Mouse (Mus musculus) embryonic facial prominence, embryonic 15.5 days (tissue): ENCODE results near the gene Adam11. TPM values are rescaled to one million over a fixed set of nuclear protein-coding genes. Genes with fewer than 3 reads are reported as not detected.

ENCODE experiments used
- ATAC-seq: fragments of 200-750 bp; cut with Nextera tagmentation; 2 replicates; pipeline ENCODE4 v1.8.0; 2017; ENCODE audit warnings: low read depth, moderate TSS enrichment; ENCODE audit not compliant: insufficient number of reproducible peaks, low FRiP score, low TSS enrichment
- H3K27ac ChIP-seq: fragments of 300-500 bp; sonication (generic); replicated peaks from 2 replicates; pipeline ENCODE4 v1.5.1; 2015; ENCODE audit warnings: mild to moderate bottlenecking, inconsistent platforms
- H3K27me3 ChIP-seq: fragments of 300-500 bp; sonication (generic); 2 replicates; pipeline ENCODE4 v1.6.1; 2015; ENCODE audit warnings: inconsistent platforms
- H3K36me3 ChIP-seq: fragments of 300-500 bp; sonication (generic); 2 replicates; pipeline ENCODE4 v1.6.1; 2015; ENCODE audit warnings: mild to moderate bottlenecking, inconsistent platforms
- H3K4me1 ChIP-seq: fragments of 300-500 bp; sonication (generic); 2 replicates; pipeline ENCODE4 v1.6.1; 2015; ENCODE audit warnings: inconsistent platforms
- H3K4me2 ChIP-seq: fragments of 300-500 bp; sonication (generic); replicated peaks from 2 replicates; pipeline ENCODE4 v1.6.1; 2015; ENCODE audit warnings: mild to moderate bottlenecking, inconsistent platforms
- H3K4me3 ChIP-seq: fragments of 300-500 bp; sonication (generic); replicated peaks from 2 replicates; pipeline ENCODE4 v1.5.1; 2015; ENCODE audit warnings: mild to moderate bottlenecking, inconsistent platforms
- H3K9ac ChIP-seq: fragments of 300-500 bp; sonication (generic); 2 replicates; pipeline ENCODE4 v1.6.1; 2015; ENCODE audit warnings: inconsistent platforms
- H3K9me3 ChIP-seq: fragments of 300-500 bp; sonication (generic); replicated peaks from 2 replicates; pipeline ENCODE4 v1.6.1; 2016; ENCODE audit warnings: inconsistent platforms
- WGBS: fragments of 180-500 bp; shearing (Covaris S2); methylation state at CpG from one replicate; pipeline ENCODE4 v1.1.7; 2015; 5-methylcytosine and 5-hydroxymethylcytosine counted together
- polyA plus RNA-seq: library from polyadenylated mRNA; unstranded; fragments of >200 nt; fragmentation: Nextera tagmentation; extraction: Ambion mirVana; gene quantifications from 2 replicates; pipeline ENCODE4 v1.2.1, GENCODE M21; 2015

Gene Adam11
- polyA plus RNA-seq, 1 experiment from 2014 or later = 7.1 TPM

DNA sequence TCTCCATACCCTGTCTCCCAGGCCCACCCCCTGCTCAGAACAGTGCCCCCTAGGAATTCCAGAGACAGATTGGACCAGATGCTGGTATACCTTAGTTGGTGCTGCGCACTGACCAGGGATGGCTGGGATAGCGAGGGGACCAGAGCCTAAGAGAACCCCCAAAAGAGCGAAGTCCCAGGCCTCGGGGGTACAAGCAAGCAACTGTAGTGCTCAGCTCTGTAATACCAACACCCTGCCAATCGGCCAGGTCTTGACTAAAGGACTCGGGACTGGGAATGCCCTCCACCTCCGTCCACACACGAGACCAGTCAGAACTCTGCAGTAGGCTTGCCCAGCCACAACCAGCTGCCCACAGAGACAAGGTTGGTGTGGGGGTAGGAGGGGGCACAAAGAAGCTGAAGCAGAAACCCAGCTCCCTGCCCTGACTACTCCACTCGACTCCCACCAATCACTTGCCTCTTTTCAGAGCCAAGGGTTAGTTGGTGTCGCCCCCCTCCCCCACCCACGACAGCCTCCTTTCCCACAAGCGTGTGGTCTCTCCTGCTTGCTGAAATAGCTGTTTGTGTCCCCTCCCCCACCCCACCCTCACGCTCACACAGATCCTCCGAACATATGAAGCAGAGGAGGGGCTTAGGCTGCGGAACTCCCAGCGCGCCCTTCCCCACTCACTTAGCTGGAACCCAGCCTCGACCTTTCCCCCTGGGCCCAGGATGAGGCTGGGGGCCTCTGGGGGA, 7.5 kb upstream of the Adam11 start:
- H3K27ac ChIP-seq = peak overlapping the region; percentile 9; the same call in 1 of the 2 replicates

GRCm38 (mm10) chr11:102754416-102754815, 6.8 kb upstream of the Adam11 start:
- Histone ChIP-seq H3K27ac (0 out of 2 replicates have a peak overlapping the region, but pooled peaks have one; percentile 9), H3K9ac (no peak overlapping the region), H3K9me3 (no peaks in the 10 kb centered on the region), H3K27me3 (no peaks in the 10 kb centered on the region), H3K4me2 (peak overlapping the region; percentile 42), H3K36me3 (no peaks in the 10 kb centered on the region), H3K4me1 (peaks cover 21% of the 10 kb centered on the region), H3K4me3 (peak overlapping the region; percentile 16; the same call in 1 of the 2 replicates)
- ATAC-seq = no peak
- 18% methylated on average over 4 of the region's 4 CpGs for WGBS

More for the DNA sequence above, 7.5 kb upstream of the Adam11 start:
- no peaks in the 10 kb centered on the region for H3K27me3 ChIP-seq
- H3K4me1 ChIP-seq = peaks cover 21% of the 10 kb centered on the region
- no peaks in the 10 kb centered on the region for H3K36me3 ChIP-seq
- H3K4me3 ChIP-seq = peak overlapping the region; percentile 16; the same call in 1 of the 2 replicates
- H3K9me3 ChIP-seq = no peaks in the 10 kb centered on the region
- peak; percentile 51; the same call in 1 of the 2 replicates for ATAC-seq
- no peak overlapping the region for H3K9ac ChIP-seq
- 33% methylated on average over 18 of the region's 18 CpGs for WGBS
- H3K4me2 ChIP-seq = peak overlapping the region; percentile 42

DNA sequence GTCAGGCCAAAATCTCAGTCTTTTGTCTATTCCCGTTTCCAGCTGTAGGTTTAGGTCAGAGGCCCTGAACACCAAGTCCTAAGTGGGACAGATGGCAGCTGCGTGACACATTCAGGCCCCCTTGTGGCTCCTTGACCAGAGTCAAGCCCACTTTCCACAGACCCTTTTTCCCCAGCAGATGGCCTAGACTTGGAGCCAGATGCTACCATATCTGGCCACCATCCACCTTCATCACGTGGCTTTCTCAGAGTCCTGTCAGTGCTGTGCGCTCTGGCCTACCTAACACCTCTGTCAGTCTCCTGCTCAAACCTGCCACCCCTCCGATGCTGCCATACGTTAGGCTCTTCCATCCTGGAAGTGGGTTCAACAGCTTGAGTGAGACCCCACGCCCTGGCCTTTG, 5.8 kb upstream of the Adam11 start:
- H3K4me3 ChIP-seq = no peak overlapping the region
- H3K4me1 ChIP-seq = peaks cover 21% of the 10 kb centered on the region
- no peaks in the 10 kb centered on the region for H3K36me3 ChIP-seq
- H3K27ac ChIP-seq = no peak overlapping the region
- 76% methylated on average over 7 of the region's 7 CpGs for WGBS
- H3K4me2 ChIP-seq = no peak overlapping the region
- no peak for ATAC-seq
- H3K9me3 ChIP-seq = no peaks in the 10 kb centered on the region
- no peak overlapping the region for H3K9ac ChIP-seq
- H3K27me3 ChIP-seq = peaks cover 5% of the 10 kb centered on the region

DNA sequence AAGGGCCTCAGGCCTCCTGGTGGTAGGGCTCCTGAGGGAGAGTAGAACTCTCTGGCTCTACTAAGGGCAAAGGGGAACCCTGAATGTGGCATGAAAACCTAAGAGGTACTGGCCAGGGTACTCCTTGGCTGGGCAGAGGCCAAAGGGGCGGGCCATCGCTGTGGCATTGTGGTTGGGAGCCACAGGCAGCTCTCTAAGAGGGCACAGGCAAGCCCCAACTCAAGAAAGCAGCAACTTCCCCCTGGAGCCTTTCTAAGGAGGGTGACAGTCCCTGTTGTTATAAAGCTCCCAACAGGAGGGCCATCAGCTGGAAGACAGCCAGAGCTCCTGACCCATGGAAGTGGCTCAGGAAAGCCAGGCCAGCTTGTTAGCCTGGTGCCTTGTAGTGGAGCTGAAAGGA, 2.3 kb upstream of the Adam11 start:
- Histone ChIP-seq H3K4me1 (peaks cover 27% of the 10 kb centered on the region), H3K9me3 (no peaks in the 10 kb centered on the region), H3K4me3 (no peak overlapping the region), H3K27me3 (peaks cover 25% of the 10 kb centered on the region), H3K36me3 (no peaks in the 10 kb centered on the region), H3K27ac (no peak overlapping the region), H3K9ac (no peak overlapping the region), H3K4me2 (no peak overlapping the region)
- WGBS = 77% methylated on average over 2 of the region's 2 CpGs
- no peak for ATAC-seq

- Histone ChIP-seq H3K4me3 (peak overlapping the region; percentile 53), H3K9me3 (no peaks in the 10 kb centered on the region), H3K4me2 (peak overlapping the region; percentile 100), H3K27me3 (peaks cover 25% of the 10 kb centered on the region), H3K4me1 (peaks cover 16% of the 10 kb centered on the region), H3K9ac (peak overlapping the region; percentile 42), H3K36me3 (no peaks in the 10 kb centered on the region), H3K27ac (no peak overlapping the region)
- ATAC-seq = no peak
- 20% methylated on average over 6 of the region's 6 CpGs for WGBS
Observed at GRCm38 (mm10) chr11:102760805-102761308, 382 bp upstream of the Adam11 start.

DNA sequence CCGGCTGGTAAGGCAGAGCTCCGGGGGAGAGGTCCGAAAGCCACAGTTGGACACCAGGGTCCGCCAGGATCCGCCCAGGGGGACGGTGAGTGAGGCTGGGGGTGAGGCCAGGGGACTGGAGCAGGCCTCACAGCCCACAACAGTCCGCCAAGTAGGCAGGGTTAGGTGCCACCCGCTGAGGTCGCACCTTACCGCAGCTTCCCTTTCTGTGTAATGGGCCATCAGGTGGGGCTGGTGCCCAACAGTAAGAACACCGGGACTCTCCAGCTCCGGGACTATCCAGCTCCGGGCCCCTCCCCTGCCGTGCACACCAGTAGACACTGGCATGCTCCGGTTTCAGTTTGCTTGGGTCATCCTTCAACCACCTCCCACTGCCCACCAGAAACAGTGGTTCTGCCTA, 1.0 kb downstream of the Adam11 start:
- H3K9ac ChIP-seq = peak overlapping the region; percentile 42; the same call in 1 of the 2 replicates
- H3K9me3 ChIP-seq = no peaks in the 10 kb centered on the region
- H3K36me3 ChIP-seq = no peaks in the 10 kb centered on the region
- ATAC-seq = no peak
- H3K27me3 ChIP-seq = peaks cover 25% of the 10 kb centered on the region
- peak overlapping the region; percentile 53 for H3K4me3 ChIP-seq
- peaks cover 16% of the 10 kb centered on the region for H3K4me1 ChIP-seq
- WGBS = 16% methylated on average over 15 of the region's 15 CpGs
- no peak overlapping the region for H3K27ac ChIP-seq
- H3K4me2 ChIP-seq = peak overlapping the region; percentile 100

DNA sequence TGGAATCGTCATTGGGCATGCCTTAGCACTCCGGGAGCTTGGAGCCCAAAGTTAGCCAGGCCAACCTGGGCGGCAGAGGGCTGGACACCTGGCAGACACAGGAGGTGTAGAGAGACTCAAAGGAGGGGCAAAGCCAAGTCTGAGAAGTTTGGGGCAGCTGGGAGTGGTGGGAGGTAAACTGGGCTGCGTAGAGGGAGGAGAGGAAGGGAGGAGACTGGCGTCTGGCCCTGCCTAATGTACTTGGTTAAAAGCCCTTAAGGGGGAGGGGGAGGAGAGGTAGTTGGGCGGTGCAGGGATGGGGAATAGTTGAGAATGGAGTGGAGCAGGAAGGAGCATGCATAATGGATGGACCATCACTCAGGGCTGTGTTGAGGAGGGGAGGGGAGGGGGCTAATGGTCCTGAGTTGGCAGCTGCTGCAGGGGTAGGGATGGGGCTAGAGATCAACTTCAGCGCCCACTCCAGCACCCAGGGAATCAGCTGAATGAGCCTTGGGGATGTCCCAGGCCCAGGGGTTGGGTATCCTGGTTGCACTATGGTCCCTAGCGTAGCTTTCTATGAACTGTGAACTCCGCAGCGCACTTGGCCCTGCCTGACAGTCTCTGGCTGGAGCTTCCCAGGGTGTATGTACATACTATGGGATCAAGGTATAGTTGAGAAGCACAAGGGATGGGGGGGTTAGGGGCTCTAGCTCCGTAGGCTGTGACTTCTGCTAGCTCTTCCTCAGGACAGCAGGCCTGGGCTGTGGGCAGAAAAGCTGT, 1.9 kb downstream of the Adam11 start:
- Histone ChIP-seq H3K9me3 (no peaks in the 10 kb centered on the region), H3K36me3 (no peaks in the 10 kb centered on the region), H3K4me3 (no peak overlapping the region), H3K4me2 (no peak overlapping the region), H3K27me3 (peaks cover 25% of the 10 kb centered on the region), H3K4me1 (peaks cover 16% of the 10 kb centered on the region), H3K27ac (no peak overlapping the region), H3K9ac (no peak overlapping the region)
- WGBS = 59% methylated on average over 11 of the region's 11 CpGs
- ATAC-seq = no peak

GRCm38 (mm10) chr11:102765416-102765815, 4.2 kb downstream of the Adam11 start:
- Histone ChIP-seq H3K4me1 (peaks cover 19% of the 10 kb centered on the region), H3K4me2 (no peak overlapping the region), H3K27me3 (peaks cover 20% of the 10 kb centered on the region), H3K27ac (no peak overlapping the region), H3K9me3 (no peaks in the 10 kb centered on the region), H3K36me3 (no peaks in the 10 kb centered on the region), H3K4me3 (no peak overlapping the region), H3K9ac (no peak overlapping the region)
- no peak for ATAC-seq
- WGBS = 75% methylated on average over 5 of the region's 5 CpGs

- H3K9me3 ChIP-seq = no peaks in the 10 kb centered on the region
- ATAC-seq = no peak
- no peak overlapping the region for H3K4me2 ChIP-seq
- H3K4me1 ChIP-seq = peaks cover 16% of the 10 kb centered on the region
- H3K9ac ChIP-seq = no peak overlapping the region
- H3K27me3 ChIP-seq = peaks cover 5% of the 10 kb centered on the region
- H3K4me3 ChIP-seq = no peak overlapping the region
- WGBS = 65% methylated on average over 6 of the region's 6 CpGs
- no peaks in the 10 kb centered on the region for H3K36me3 ChIP-seq
- H3K27ac ChIP-seq = no peak overlapping the region
Observed at GRCm38 (mm10) chr11:102767055-102767670, 5.9 kb downstream of the Adam11 start.

GRCm38 (mm10) chr11:102769141-102769540, 7.9 kb downstream of the Adam11 start:
- Histone ChIP-seq H3K9ac (no peak overlapping the region), H3K9me3 (no peaks in the 10 kb centered on the region), H3K4me3 (no peak overlapping the region), H3K27ac (no peak overlapping the region), H3K4me1 (peaks cover 13% of the 10 kb centered on the region), H3K4me2 (no peak overlapping the region), H3K36me3 (no peaks in the 10 kb centered on the region), H3K27me3 (no peaks in the 10 kb centered on the region; the same call in 1 of the 2 replicates)
- no peak for ATAC-seq
- 86% methylated on average over 6 of the region's 6 CpGs for WGBS
